Mouse (Mus musculus): ENCODE measurements around the gene Cntnap1. TPM values are rescaled to one million over a fixed set of nuclear protein-coding genes. Genes with fewer than 3 reads are reported as not detected.

Gene Cntnap1
- total RNA-seq, 2 experiments from 2014 or later: 1.5 to 1.7 TPM

DNA sequence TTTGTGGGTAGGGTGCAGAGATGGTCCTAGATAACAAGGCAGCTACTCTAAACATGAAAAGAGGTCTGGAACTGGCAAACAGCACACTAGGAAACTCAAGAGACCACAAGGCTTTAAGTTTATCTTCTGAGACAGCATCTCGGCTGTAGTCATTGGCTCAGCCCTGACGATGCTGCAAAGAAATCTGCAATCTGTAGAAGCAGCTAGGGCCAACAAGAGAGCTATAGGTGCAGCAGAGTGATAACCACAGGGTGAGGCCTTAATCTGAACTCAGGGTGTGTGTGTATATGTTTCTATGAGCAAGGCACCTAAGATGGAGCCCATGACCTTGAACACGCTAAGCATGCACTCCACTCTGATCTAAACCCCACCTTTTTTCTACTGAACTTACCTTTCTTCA, 29.2 kb downstream of the Cntnap1 start:
- no peak for DNase-seq
- intact Hi-C loops (cut with DNase I): no loop called here

DNA sequence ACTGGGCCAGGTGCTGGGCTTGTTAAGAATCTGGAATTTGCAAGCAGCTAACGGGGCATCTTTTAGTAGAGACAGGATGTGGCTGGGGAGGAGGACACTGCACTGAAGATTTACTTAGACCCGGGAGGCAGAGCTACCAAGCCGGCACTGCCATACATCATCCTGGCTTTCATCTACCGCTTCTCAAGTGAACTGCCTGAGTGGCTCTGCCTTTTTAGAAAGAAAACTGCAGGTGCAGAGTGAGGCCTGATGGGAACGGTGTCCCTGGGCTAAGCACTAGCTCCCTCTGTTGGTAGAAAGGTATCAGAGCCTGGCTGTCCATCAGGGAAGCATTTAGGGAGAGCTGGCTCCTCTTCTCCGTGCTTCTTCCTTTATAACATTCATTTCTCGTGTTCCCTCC, 30.7 kb downstream of the Cntnap1 start:
- no peak for DNase-seq
- intact Hi-C loops (cut with DNase I): no loop called here

DNA sequence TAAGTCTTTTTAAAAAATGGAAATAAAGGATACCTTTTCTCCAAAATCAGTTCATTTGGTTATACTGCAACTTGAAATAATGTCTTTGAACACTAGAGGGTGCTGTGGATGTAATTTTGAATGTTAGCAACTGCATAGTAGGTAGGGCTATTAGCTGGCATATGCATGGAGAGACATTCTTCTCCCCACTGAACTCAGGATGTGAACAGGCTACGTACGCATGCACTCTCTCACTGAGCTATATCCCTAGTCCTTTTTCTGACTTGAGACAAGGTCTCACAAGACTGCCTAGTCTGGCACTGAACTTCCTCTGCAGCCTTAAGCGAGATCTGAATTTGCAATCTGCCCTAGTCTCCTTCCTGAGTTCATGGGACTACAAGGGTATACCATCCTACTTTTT, 41.6 kb downstream of the Cntnap1 start:
- intact Hi-C loops (cut with DNase I): loop anchor here (1.0 to 5.0 kb wide), 3 partner anchors 36 to 185 kb away; partner anchors contain the start of gene Becn1
- DNase-seq: peak in 1 of 2 experiments; percentile 16

DNA sequence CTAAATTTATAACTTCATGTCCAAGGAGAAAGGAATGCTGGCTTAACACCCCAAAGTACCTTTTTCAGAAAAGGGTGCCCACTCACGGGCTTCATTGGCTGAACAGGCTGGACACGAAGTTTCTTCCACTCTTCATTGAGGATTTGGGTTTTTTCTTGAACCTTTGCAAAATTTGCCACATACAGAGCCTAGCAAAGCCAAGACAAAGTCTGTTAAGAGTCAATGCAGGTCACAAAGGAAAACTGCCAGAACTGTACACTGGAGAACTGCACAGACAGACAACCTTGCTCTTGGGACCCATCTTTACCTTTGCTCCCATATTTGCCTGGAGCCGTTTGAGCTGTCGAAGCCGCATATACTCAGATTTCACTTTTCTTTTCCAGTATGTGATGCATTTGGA, 46.6 kb downstream of the Cntnap1 start:
- no peak for DNase-seq
- intact Hi-C loops (cut with DNase I): no loop called here

DNA sequence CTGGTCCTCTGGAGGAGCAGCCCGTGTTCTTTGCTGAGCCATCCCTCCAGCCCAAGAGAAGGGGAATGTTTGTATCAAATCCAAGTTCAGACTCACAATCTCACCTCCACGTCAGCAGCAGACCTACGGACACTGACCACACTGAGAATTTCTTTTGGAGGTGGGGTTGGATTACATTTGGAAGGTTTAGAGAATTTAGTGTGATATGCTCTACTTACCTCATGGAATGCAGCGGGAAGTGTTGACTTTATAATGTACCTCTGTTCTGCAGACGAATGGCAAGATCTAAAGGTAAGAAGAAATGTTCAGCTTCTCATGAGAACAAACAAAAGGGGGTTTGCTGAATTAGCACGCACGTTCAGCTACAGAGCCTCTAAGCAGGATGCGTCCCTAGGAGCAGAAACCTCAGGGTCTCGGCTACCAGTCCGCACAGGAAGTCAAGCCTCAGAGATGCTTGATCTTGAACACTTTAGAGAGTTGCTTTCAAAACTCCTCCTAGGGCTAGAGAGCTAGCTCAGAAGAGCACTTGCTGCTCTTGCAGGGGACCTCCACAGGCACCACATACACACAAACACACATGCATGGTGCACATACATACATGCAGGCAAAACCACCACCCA, 48.2 kb downstream of the Cntnap1 start:
- intact Hi-C loops (cut with DNase I): no loop called here

DNA sequence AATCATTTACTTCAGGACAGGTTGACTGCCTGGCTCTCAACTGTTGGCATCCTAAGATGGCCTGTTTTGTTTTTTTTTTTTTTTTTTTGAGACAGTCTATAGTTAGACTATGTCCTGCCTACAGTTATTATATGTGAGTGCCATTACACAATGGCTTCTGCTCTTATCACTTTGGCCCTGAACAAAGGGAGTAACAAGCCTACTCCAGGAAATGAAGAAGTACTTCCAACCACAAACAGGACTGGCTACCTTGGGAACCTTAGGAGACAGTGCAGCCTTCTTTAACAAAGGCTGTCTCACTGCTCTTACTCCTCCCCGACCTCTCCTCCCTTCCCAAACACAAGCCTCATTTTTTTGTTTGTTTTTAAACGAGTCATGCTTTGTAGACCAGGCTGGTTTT, 50.5 kb downstream of the Cntnap1 start:
- intact Hi-C loops (cut with DNase I): no loop called here
- DNase-seq: no peak

More for the DNA sequence above, 48.2 kb downstream of the Cntnap1 start:
- DNase-seq: no peak

DNA sequence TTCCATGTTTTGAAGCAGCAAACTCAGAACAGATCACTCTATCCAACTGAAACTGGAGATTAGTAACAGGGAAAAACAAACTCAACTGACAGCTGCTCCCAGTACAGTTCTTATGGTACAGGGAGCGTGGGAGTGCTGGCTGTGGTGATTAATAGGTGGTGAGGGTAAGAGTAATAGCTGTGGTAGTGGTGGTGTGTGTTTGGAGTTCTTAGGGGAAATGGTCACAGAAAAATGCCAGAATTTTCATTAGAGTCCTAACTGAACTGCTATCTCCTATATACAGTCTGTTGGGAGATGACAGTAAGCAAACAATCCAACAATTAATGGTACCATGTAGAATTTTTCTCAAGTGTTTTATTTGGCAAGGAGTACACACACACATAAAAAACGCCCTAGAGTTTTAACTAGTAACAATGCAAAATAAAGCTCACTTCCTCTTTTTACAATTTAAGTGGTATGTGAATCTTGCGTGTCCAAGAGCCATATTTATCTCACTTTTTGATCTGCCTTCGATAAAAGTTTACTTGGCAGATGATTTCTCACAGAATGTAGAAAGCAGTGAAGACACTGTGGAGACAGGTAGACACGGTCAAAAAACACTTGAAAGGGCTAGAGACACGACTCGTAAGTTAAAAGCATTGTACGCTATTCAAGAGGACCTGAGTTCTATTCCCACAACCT, 51.1 kb downstream of the Cntnap1 start:
- DNase-seq: no peak
- intact Hi-C loops (cut with DNase I): no loop called here

DNA sequence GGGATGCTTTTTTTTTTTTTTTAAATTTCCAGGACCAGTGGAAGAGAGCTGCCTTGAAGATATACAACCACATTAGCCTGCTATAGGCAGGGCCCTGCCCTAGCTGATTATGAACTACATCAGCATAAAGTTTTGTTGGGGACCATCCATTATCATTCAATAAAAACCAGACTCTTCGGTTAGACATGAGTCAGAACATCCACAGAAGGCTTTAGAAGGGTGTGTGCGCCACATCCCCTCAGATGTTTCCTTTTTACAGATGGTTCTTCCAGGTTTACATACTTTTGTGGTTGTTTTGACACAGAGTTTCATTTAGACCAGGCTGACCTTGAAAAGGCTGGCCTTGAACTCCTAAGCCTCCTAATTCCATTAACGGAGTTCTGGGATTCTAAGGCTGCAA, 54.0 kb downstream of the Cntnap1 start:
- intact Hi-C loops (cut with DNase I): no loop called here
- DNase-seq: no peak

DNA sequence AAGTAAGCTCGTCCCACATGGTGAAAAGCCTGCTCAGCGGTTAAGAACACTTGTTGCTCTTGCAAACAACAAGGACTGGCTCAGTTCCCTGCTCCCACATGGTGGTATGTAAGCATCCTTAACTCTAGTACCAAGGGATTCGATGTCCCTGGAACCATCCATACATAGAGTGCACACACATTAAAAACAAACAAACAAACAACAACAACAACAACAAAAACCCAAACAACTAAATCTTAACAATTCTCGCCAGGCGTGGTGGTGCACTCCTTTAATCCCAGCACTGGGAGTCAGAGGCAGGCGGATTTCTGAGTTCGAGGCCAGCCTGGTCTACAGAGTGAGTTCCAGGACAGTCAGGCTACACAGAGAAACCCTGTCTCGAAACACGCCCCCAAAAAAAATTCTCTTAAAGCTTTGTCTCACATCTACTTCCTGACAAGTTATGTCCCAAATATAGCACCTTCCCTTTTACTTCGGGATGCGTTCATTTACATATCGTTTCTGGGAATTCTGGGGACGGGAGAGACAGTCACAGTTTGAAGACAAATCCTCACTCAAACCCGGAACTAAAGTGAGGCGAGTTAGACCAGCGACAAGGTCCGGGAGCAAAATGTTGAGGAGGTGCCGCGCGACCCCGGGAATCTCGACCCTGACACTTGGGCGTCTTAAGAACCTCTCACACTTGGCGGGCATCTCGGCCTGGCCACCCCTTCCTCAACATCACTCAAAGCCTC, 55.2 kb downstream of the Cntnap1 start:
- no peak for DNase-seq
- intact Hi-C loops (cut with DNase I): no loop called here

DNA sequence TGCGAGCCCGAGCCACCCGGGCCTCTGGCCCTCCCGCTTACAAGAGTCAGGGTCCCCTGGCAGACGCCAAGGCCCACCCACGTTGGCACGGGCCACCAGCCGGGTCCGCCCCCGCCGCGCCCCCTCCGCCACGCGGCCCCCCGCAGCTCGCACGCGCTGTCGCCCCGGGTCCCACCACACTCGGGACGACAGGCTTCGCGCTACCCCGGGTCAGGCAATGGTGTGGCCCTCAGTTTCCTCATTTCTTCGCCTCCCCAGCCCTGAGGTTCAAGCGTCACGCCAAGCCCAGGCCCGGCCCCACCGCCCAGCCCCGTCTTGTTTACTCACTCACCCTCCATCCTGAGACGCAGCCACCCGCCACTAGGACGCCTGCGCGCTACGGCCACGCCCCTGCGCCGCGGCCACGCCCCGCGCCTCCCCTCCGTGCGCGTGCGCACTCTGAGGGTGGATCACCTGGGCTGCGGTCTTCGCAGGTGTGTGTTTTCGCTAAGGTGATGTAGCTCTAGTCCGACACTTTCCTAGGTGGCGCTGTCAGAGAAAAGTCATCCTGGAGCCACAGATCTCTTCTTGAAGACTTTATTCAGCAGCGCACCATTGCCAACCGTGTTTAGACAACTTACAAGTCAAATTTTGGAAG, 55.9 kb downstream of the Cntnap1 start, which contains the start of gene Ezh1:
Gene Ezh1 (minus strand): TSS at position 399 of the 637 bp plus-strand sequence.
- intact Hi-C loops (cut with DNase I): no loop called here
- peak; percentile 94 to 95 for DNase-seq

DNA sequence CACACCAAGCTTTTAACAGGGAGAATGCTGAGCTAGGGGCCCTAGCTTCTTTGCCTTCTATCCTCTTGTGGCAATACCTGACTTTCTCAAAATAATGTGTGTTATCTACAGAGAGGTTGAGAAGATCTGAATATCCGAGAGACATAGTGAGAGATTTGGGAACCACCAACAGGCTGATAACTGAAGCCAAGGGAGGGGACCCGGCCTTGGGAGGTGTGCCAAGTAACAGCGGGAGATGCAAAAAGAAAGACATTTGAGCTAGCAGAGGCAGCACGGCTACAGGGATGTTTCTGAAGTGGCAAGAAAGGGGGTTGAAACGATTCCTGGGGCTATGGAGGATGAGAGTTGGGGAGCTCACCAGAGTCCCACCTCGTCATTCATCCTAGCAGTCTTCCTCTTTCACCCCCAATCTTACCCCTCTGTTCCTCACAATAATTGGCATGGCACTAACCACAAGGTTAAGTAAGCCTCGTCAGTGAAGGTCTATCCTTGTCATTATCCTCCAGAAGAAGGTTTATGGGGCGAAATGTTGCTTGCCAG, 59.1 kb downstream of the Cntnap1 start:
- DNase-seq: peak; percentile 56 to 59
- intact Hi-C loops (cut with DNase I): no loop called here

DNA sequence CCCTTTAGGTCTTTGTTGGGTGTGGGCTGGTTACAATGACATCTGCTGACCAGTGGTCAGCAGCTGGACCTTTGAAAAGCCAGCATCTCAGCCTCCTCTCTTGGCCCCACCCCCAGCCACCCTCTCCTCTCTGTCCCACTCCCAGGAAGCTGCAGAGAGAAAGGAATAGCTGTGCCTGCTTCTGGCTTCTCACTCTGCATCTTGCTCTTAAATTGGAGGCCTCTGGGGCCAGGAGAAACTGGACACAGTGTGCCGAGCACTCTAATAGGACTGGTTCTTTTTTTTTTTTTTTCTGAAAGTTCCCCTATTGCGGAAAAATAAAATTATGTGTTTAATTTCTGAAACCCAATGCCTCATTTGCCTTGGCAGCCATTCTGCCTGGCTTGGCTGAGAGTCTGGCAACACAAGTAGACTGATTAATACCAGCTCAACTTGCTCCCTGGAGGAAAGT, 59.8 kb downstream of the Cntnap1 start:
- intact Hi-C loops (cut with DNase I): no loop called here
- DNase-seq: peak; percentile 60 to 61

DNA sequence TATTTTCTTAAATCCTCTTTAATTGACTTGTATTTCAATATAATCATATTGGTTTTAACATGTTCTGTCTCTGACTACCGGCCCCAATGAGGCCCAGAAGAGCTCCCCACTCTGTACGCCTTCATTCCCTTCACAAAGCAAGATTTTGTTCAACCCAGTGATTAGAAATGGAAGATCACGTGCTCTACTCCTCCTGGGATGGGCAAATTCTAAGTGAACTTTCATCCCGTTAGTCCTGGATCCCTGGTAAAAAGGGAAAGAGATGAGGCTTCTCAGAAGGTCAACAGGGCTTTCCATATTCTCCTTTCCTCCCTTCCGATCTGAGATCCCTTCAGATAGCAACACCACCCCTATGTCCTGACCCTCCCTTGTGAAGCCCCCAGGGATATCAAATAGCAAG, 60.2 kb downstream of the Cntnap1 start:
- no peak for DNase-seq

DNA sequence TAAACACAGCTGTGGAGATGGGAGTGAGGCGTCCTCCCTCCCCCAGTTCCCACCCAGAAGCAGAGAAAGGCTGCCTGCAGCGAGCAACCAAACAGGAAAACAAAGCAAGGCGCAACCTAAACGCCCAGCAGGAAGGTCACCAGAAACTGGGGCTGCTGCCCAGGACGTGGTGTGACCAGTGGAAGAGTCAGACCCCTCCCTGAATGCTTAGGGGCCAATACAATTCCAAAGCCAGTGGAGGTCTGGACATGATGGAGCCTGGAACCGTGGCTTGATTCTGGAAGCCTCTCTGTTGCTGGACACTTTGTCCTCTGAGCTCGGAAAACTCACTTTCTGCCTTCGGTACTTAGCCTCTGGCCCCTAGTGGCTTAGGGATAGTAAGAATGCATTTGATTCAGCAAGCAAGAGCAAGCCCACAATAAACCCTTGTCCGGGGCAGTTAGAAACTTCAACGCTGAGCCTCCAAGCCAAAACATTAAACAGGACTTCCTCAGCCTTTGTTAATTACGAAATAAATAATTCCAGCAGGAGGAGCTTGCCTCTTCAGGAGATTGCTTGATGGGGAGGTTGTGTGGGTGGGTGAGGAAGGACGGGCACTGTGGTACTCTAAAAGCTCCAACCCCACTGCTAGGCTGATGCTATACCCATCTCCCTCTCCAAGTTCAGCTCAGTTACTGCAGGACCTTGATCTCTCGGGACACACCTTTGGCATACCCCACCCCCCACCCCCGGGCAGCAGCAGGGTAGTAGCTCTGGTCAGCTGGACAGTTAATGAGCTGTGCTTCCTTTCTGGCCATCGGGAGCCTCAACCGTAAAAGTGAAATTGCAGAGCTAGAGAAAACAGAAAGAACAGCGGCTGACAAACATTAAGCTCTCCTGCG, 60.9 kb downstream of the Cntnap1 start:
- intact Hi-C loops (cut with DNase I): loop anchor here (1.0 kb wide), 1 partner anchor 16 kb away; no protein-coding TSS in a partner anchor
- DNase-seq: peak; percentile 78 to 82

More for the DNA sequence above, 60.2 kb downstream of the Cntnap1 start:
- intact Hi-C loops (cut with DNase I): no loop called here

DNA sequence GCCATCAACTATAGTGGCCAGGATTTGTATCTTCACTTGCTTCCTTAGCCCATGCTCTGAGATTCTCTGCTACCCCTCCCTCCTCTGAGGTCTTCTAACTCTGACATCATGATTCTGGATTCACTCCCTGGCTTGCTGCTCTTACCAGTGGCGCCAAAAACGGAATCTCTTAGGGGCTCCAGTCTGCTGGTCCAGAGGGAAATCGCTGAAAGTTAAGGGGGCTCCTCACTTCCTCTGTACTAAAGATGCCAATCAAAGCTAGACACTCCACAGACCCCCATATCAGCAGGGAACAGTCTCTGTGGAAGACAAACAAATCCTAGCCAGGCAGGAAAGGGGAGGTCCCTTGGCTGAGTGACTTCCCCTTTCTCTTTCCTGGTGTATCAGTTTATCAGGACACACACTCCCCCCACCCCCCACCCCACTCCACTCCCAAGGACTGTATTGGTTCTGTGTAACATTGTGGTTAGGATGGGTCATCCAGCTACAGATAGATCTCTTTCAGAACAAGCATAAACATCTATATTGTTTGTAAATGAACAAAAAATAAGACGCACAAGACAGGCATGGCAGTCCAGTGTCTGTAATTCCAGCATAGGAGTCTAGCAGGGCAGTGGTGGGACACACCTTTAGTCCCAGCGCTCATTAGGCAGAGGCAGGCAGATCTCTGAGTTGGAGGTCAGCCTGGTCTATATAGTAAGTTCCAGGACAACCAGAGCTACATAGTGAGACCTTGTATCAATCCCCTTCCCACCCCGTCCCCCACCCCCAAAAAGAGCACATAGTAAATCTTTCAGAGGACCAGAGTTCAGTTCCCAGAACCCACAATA, 61.9 kb downstream of the Cntnap1 start:
- intact Hi-C loops (cut with DNase I): no loop called here
- peak; percentile 60 to 78 for DNase-seq

DNA sequence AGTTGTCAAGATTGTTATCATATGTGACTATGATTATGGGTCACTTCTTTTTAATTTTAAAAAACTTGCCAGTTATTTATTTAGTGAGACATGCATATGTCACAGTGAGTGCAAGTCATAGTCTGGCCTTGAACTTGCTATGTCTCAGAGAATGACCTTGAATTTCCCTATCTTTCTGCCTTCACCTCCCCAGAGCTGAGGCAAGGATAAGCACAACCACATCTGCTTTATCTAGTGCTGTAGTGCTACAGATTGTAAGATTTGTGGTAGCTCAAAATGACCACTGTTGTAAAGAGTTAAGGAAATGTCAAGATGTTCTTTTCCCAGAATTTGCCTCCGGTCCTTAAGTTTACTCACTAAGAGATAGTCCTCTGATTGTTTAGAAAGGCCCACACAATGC, 62.9 kb downstream of the Cntnap1 start:
- DNase-seq: no peak
- intact Hi-C loops (cut with DNase I): no loop called here

DNA sequence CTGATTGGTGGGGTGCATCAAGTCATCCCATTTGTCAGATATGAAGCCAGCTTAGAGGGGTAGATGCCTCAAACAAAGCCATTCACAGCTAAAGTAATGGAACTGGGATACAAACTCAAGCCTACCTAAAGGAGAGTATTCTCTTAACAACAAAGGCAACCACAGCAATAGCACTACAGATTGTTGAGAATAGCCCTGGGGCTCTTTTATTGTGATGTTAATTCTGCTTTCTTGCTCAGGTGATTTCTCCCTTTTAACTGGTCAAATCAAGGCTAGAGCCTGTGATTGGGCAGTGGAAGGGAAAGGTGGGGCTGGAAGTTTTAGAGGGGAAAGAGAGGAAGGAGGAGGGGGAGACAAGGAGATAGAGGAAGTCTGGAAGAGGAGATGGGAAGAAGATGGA, 63.8 kb downstream of the Cntnap1 start:
- intact Hi-C loops (cut with DNase I): no loop called here
- no peak for DNase-seq

DNA sequence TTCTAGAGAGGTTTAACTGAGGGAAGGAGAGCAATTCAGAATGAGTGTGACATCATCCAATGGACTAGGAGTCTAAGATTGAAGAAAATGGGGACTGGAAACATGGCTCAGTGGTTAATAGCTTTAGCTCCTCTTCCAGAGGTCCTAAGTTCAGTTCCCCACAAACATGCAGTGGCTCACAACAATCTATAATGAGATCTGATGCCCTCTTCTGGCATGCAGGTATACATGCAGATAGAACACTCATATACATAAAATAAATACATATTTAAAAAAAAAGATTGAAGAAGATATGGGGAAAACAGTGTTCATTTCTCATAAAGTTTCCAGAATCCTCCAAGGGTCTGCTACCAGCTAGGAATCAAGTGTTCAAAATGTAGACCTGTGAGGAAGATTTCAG, 65.1 kb downstream of the Cntnap1 start:
- DNase-seq: no peak
- intact Hi-C loops (cut with DNase I): no loop called here

DNA sequence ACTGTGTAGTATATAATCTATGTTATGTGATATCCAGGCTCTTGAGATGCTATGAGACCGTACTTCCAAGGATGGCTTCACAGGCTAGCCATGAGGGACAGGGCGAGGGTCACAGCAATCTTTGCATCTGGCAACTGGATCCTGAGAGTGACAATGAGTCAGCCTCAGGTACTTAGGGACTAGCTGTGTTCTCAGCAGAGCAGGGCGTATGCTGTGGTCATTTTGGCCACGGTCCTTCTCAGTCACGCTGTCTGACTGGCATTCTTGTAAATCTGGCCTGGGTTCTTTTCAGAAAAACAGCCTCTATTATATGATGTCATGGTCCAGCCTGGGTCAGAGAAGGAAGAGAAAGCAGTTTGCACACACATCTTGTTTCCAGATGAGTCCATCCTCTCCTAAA, 66.5 kb downstream of the Cntnap1 start:
- intact Hi-C loops (cut with DNase I): no loop called here
- no peak for DNase-seq

Measured in heart, postnatal 36 days (tissue).